Mouse (Mus musculus) thymus, postnatal 4 days (tissue): ENCODE data around the gene Fam210b.
A peak's percentile ranks its signal among the peaks of the same experiment; 100 is the strongest.
"Not testable (repeated sequence)": the region's sequence is repeated elsewhere in the genome, so short reads cannot be mapped to it uniquely, and the experiment has no call there.

ENCODE experiments used
- DNase-seq: peaks from one replicate; pipeline ENCODE4 v3.0.0; 2021

The Fam210b gene

GRCm38 (mm10) chr2:172345258-172345738 is at the start of gene Fam210b:
Gene Fam210b (plus strand): TSS chr2:172345565.
- peak; percentile 99 for DNase-seq

- no peak for DNase-seq
Measured at GRCm38 (mm10) chr2:172298083-172298482, 47.3 kb upstream of the Fam210b start.

- no peak for DNase-seq
Measured at GRCm38 (mm10) chr2:172298542-172298941, 46.8 kb upstream of the Fam210b start.

GRCm38 (mm10) chr2:172299126-172299921 is 46.0 kb upstream of the Fam210b start:
- DNase-seq, result no peak

GRCm38 (mm10) chr2:172302396-172302795 is 43.0 kb upstream of the Fam210b start:
- DNase-seq, result no peak

- DNase-seq, result no peak
Measured at GRCm38 (mm10) chr2:172304118-172304708, 41.2 kb upstream of the Fam210b start.

GRCm38 (mm10) chr2:172305546-172305945 is 39.8 kb upstream of the Fam210b start:
- not testable (repeated sequence) for DNase-seq

- no peak for DNase-seq
Measured at GRCm38 (mm10) chr2:172306544-172306943, 38.8 kb upstream of the Fam210b start.

- no peak for DNase-seq
Measured at GRCm38 (mm10) chr2:172311731-172312130, 33.6 kb upstream of the Fam210b start.

GRCm38 (mm10) chr2:172320878-172321277 is 24.5 kb upstream of the Fam210b start:
- DNase-seq, result peak; percentile 81

GRCm38 (mm10) chr2:172328248-172328647 is 17.1 kb upstream of the Fam210b start:
- no peak for DNase-seq

- DNase-seq, result peak; percentile 49
Measured at GRCm38 (mm10) chr2:172329179-172329578, 16.2 kb upstream of the Fam210b start.

- DNase-seq, result no peak
Measured at GRCm38 (mm10) chr2:172338206-172338942, 7.0 kb upstream of the Fam210b start.

GRCm38 (mm10) chr2:172340936-172341335 is 4.4 kb upstream of the Fam210b start:
- no peak for DNase-seq

GRCm38 (mm10) chr2:172341606-172342005 is 3.8 kb upstream of the Fam210b start:
- no peak for DNase-seq

GRCm38 (mm10) chr2:172343751-172344150 is 1.6 kb upstream of the Fam210b start:
- DNase-seq, result no peak

- DNase-seq, result no peak
Measured at GRCm38 (mm10) chr2:172344669-172345068, 696 bp upstream of the Fam210b start.

- DNase-seq, result no peak
Measured at GRCm38 (mm10) chr2:172346034-172346929, 917 bp downstream of the Fam210b start.

GRCm38 (mm10) chr2:172346933-172347611 is 1.7 kb downstream of the Fam210b start:
- DNase-seq, result no peak

- no peak for DNase-seq
Measured at GRCm38 (mm10) chr2:172348297-172348950, 3.1 kb downstream of the Fam210b start.

GRCm38 (mm10) chr2:172349776-172350175 is 4.4 kb downstream of the Fam210b start:
- DNase-seq, result no peak
